Mouse (Mus musculus): ENCODE measurements around the gene 1700025G04Rik. TPM values are rescaled to one million over a fixed set of nuclear protein-coding genes. Genes with fewer than 3 reads are reported as not detected.

1700025G04Rik gene
- total and polyA plus RNA-seq, 3 experiments: 0.16 TPM; not detected in 2

GRCm38 (mm10) chr1:151879966-151880365, 210.0 kb downstream of the 1700025G04Rik start:
- Histone ChIP-seq H3K36me3 (replicated peaks) (no peaks in the 10 kb centered on the region), H3K4me1 (ENCODE audit: insufficient read depth, low read depth, low read length) (no peaks in the 10 kb centered on the region), H3K4me3 (ENCODE audit: low read depth, low read length) (no peak overlapping the region), H3K27me3 (ENCODE audit: insufficient read depth, low read length) (no peaks in the 10 kb centered on the region), H3K9me3 (replicated peaks) (peaks cover 39% of the 10 kb centered on the region)
- DNase-seq (ENCODE audit: low spot score) (no peak), ATAC-seq (ENCODE audit: extremely low read depth, insufficient number of reproducible peaks, low FRiP score, poor library complexity, severe bottlenecking) (no peak)
- no peak for TF ChIP-seq POLR2AphosphoS5 (IDR thresholded peaks at IDR 0.05; ENCODE audit: insufficient replicate concordance, low read depth, low read length)

GRCm38 (mm10) chr1:151879308-151879850, 210.5 kb downstream of the 1700025G04Rik start:
- no peaks in the 10 kb centered on the region for H3K4me1 ChIP-seq (ENCODE audit: insufficient read depth, low read depth, low read length)
- DNase-seq (ENCODE audit: low spot score) (no peak), ATAC-seq (ENCODE audit: extremely low read depth, insufficient number of reproducible peaks, low FRiP score, poor library complexity, severe bottlenecking) (no peak)
- no peak overlapping the region for H3K4me3 ChIP-seq (ENCODE audit: low read depth, low read length)
- no peaks in the 10 kb centered on the region for H3K36me3 ChIP-seq (replicated peaks)
- peaks cover 35% of the 10 kb centered on the region for H3K9me3 ChIP-seq (replicated peaks)
- TF ChIP-seq CTCF (IDR thresholded peaks at IDR 0.05; ENCODE audit: low read depth, low read length): no peak
- TF ChIP-seq POLR2AphosphoS5 (IDR thresholded peaks at IDR 0.05; ENCODE audit: insufficient replicate concordance, low read depth, low read length): no peak
- no peak for TF ChIP-seq GATA2 (IDR thresholded peaks at IDR 0.05; ENCODE audit: borderline replicate concordance, low read depth, low read length)
- no peak for TF ChIP-seq TAL1 (conservative IDR thresholded peaks at IDR 0.05; ENCODE audit: low read depth, low read length)
- TF ChIP-seq GATA1 (IDR thresholded peaks at IDR 0.05; ENCODE audit: borderline replicate concordance, low read length): no peak
- no peaks in the 10 kb centered on the region for H3K27me3 ChIP-seq (ENCODE audit: insufficient read depth, low read length)

- Histone ChIP-seq H3K9me3 (replicated peaks) (peaks cover 35% of the 10 kb centered on the region), H3K36me3 (replicated peaks) (no peaks in the 10 kb centered on the region), H3K4me1 (ENCODE audit: insufficient read depth, low read depth, low read length) (no peaks in the 10 kb centered on the region), H3K4me3 (ENCODE audit: low read depth, low read length) (no peak overlapping the region), H3K27me3 (ENCODE audit: insufficient read depth, low read length) (no peaks in the 10 kb centered on the region)
- ATAC-seq (ENCODE audit: extremely low read depth, insufficient number of reproducible peaks, low FRiP score, poor library complexity, severe bottlenecking) (no peak), DNase-seq (ENCODE audit: low spot score) (no peak)
- TF ChIP-seq CTCF (IDR thresholded peaks at IDR 0.05; ENCODE audit: low read depth, low read length) (no peak), TAL1 (conservative IDR thresholded peaks at IDR 0.05; ENCODE audit: low read depth, low read length) (no peak), GATA2 (IDR thresholded peaks at IDR 0.05; ENCODE audit: borderline replicate concordance, low read depth, low read length) (no peak), GATA1 (IDR thresholded peaks at IDR 0.05; ENCODE audit: borderline replicate concordance, low read length) (no peak), POLR2AphosphoS5 (IDR thresholded peaks at IDR 0.05; ENCODE audit: insufficient replicate concordance, low read depth, low read length) (no peak)
Observed at GRCm38 (mm10) chr1:151878411-151878810, 211.5 kb downstream of the 1700025G04Rik start.

- ATAC-seq (ENCODE audit: extremely low read depth, insufficient number of reproducible peaks, low FRiP score, poor library complexity, severe bottlenecking) (no peak), DNase-seq (ENCODE audit: low spot score) (no peak)
- H3K4me1 ChIP-seq (ENCODE audit: insufficient read depth, low read depth, low read length): no peaks in the 10 kb centered on the region
- no peaks in the 10 kb centered on the region for H3K27me3 ChIP-seq (ENCODE audit: insufficient read depth, low read length)
- H3K4me3 ChIP-seq (ENCODE audit: low read depth, low read length): no peak overlapping the region
- H3K9me3 ChIP-seq (replicated peaks): peaks cover 13% of the 10 kb centered on the region
- TF ChIP-seq TAL1 (conservative IDR thresholded peaks at IDR 0.05; ENCODE audit: low read depth, low read length) (no peak), POLR2AphosphoS5 (IDR thresholded peaks at IDR 0.05; ENCODE audit: insufficient replicate concordance, low read depth, low read length) (no peak), GATA2 (IDR thresholded peaks at IDR 0.05; ENCODE audit: borderline replicate concordance, low read depth, low read length) (no peak), GATA1 (IDR thresholded peaks at IDR 0.05; ENCODE audit: borderline replicate concordance, low read length) (no peak), CTCF (IDR thresholded peaks at IDR 0.05; ENCODE audit: low read depth, low read length) (no peak)
- no peaks in the 10 kb centered on the region for H3K36me3 ChIP-seq (replicated peaks)
Observed at GRCm38 (mm10) chr1:151872971-151873370, 217.0 kb downstream of the 1700025G04Rik start.

- no peak for TF ChIP-seq GATA1 (IDR thresholded peaks at IDR 0.05; ENCODE audit: borderline replicate concordance, low read length)
- no peak for TF ChIP-seq TAL1 (conservative IDR thresholded peaks at IDR 0.05; ENCODE audit: low read depth, low read length)
- TF ChIP-seq POLR2AphosphoS5 (IDR thresholded peaks at IDR 0.05; ENCODE audit: insufficient replicate concordance, low read depth, low read length): no peak
- no peak for TF ChIP-seq GATA2 (IDR thresholded peaks at IDR 0.05; ENCODE audit: borderline replicate concordance, low read depth, low read length)
- TF ChIP-seq CTCF (IDR thresholded peaks at IDR 0.05; ENCODE audit: low read depth, low read length): no peak
- Histone ChIP-seq H3K4me3 (ENCODE audit: low read depth, low read length) (no peak overlapping the region), H3K4me1 (ENCODE audit: insufficient read depth, low read depth, low read length) (no peaks in the 10 kb centered on the region), H3K9me3 (replicated peaks) (peaks cover 28% of the 10 kb centered on the region), H3K27me3 (ENCODE audit: insufficient read depth, low read length) (no peaks in the 10 kb centered on the region), H3K36me3 (replicated peaks) (no peaks in the 10 kb centered on the region)
- DNase-seq (ENCODE audit: low spot score): no peak
- no peak for ATAC-seq (ENCODE audit: extremely low read depth, insufficient number of reproducible peaks, low FRiP score, poor library complexity, severe bottlenecking)
Observed at GRCm38 (mm10) chr1:151864326-151864725, 225.6 kb downstream of the 1700025G04Rik start.

GRCm38 (mm10) chr1:151863797-151864147, 226.2 kb downstream of the 1700025G04Rik start:
- DNase-seq (ENCODE audit: low spot score) (no peak), ATAC-seq (ENCODE audit: extremely low read depth, insufficient number of reproducible peaks, low FRiP score, poor library complexity, severe bottlenecking) (no peak)
- no peak overlapping the region for H3K4me3 ChIP-seq (ENCODE audit: low read depth, low read length)
- H3K36me3 ChIP-seq (replicated peaks): no peaks in the 10 kb centered on the region
- H3K27me3 ChIP-seq (ENCODE audit: insufficient read depth, low read length): no peaks in the 10 kb centered on the region
- peaks cover 28% of the 10 kb centered on the region for H3K9me3 ChIP-seq (replicated peaks)
- H3K4me1 ChIP-seq (ENCODE audit: insufficient read depth, low read depth, low read length): no peaks in the 10 kb centered on the region
- TF ChIP-seq CTCF (IDR thresholded peaks at IDR 0.05; ENCODE audit: low read depth, low read length) (no peak), GATA2 (IDR thresholded peaks at IDR 0.05; ENCODE audit: borderline replicate concordance, low read depth, low read length) (no peak), GATA1 (IDR thresholded peaks at IDR 0.05; ENCODE audit: borderline replicate concordance, low read length) (no peak), TAL1 (conservative IDR thresholded peaks at IDR 0.05; ENCODE audit: low read depth, low read length) (no peak), POLR2AphosphoS5 (IDR thresholded peaks at IDR 0.05; ENCODE audit: insufficient replicate concordance, low read depth, low read length) (no peak)

Data from G1E (cell line).